Mouse (Mus musculus): ENCODE data around the gene Tut7. TPM values are rescaled to one million over a fixed set of nuclear protein-coding genes. Genes with fewer than 3 reads are reported as not detected.

Tut7 gene
- total and polyA plus RNA-seq, 3 experiments: 47.7 to 135 (median 53.8) TPM

DNA sequence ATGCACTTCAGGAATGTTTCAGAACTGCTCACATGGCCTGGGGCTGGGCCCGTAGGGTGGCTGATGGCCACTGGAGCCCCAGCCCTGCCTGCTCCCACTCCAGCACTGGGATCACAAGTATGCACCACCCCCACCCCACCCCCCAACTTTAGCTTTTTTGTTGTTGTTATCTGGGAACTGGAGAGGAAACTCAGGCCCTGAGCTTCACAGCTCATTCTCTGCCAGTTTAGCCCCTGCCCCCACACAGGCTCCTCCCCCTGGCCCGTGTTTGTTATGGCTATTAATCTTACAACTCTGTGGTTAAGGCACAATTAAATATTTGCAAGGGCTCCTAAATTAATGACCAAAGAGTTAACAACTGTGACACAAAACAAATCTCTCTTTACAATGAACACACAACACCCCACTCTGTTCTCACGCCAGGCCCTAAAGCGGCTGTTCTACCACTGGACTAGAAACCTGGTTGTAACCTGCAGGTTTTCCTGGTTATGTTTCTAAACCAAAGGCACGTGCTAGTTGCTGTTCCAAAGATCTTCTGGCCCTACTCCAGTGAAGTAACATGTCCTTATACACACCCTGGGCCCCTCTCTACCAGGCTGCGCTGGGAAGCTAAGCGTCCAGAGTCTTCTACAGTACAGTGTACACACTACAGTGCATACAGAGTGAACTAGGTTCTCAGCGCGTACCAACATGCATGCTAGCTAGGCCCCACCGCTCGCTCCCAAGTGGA is 56.0 kb downstream of the Tut7 start:
- Histone ChIP-seq H3K4me3 (ENCODE audit: control insufficient read depth in 1 of 2, insufficient read depth in 1 of 2, low read depth in 2 of 2, low read length in 2 of 2) (peak overlapping the region in 1 of 2 experiments; percentile 27; a peak in 1 of 4 replicates), H3K36me3 (ENCODE audit: control insufficient read depth in 1 of 2, insufficient read depth in 2 of 2, low read length in 2 of 2) (peaks cover 11 to 25% of the 10 kb centered on the region in 2 experiments), H3K79me2 (ENCODE audit: control insufficient read depth, insufficient read depth, low read length, poor library complexity) (peaks cover 52% of the 10 kb centered on the region), H3K27me3 (ENCODE audit: control insufficient read depth in 1 of 2, insufficient read depth in 2 of 2, low read length in 2 of 2) (no peaks in the 10 kb centered on the region), H3K9ac (ENCODE audit: control insufficient read depth, low read depth, low read length, poor library complexity, severe bottlenecking) (0 out of 2 replicates have a peak overlapping the region, but pooled peaks have one; percentile 15), H3K27ac (ENCODE audit: control insufficient read depth, low read depth, low read length) (0 out of 2 replicates have a peak overlapping the region, but pooled peaks have one; percentile 5), H3K4me1 (ENCODE audit: control insufficient read depth in 1 of 2, insufficient read depth in 2 of 2, low read length in 2 of 2) (peaks cover 15 to 18% of the 10 kb centered on the region in 2 experiments), H3K9me3 (replicated peaks; ENCODE audit: insufficient read depth, low read length) (no peaks in the 10 kb centered on the region)
- no peak for TF ChIP-seq POLR2AphosphoS5 (IDR thresholded peaks at IDR 0.05; ENCODE audit: borderline replicate concordance, low read depth, low read length)
- no peak for TF ChIP-seq HCFC1 (IDR thresholded peaks at IDR 0.05; ENCODE audit: low read depth, low read length)
- TF ChIP-seq KAT2A (conservative IDR thresholded peaks at IDR 0.05; ENCODE audit: low read depth, low read length): no peak
- TF ChIP-seq MAZ (IDR thresholded peaks at IDR 0.05; ENCODE audit: low read depth, low read length): no peak
- TF ChIP-seq NRF1 (IDR thresholded peaks at IDR 0.05; ENCODE audit: insufficient read depth, low read depth, low read length, poor library complexity, severe bottlenecking): no peak
- no peak for TF ChIP-seq ZKSCAN1 (IDR thresholded peaks at IDR 0.05; ENCODE audit: low read depth, low read length)
- TF ChIP-seq ZNF384 (IDR thresholded peaks at IDR 0.05; ENCODE audit: low read depth, low read length): no peak
- TF ChIP-seq TBP (IDR thresholded peaks at IDR 0.05; ENCODE audit: low read depth, low read length): no peak
- no peak for TF ChIP-seq MYB (IDR thresholded peaks at IDR 0.05; ENCODE audit: low read depth, low read length)
- no peak for TF ChIP-seq ZMIZ1 (IDR thresholded peaks at IDR 0.05; ENCODE audit: low read depth, low read length)
- no peak for TF ChIP-seq RAD21 (IDR thresholded peaks at IDR 0.05; ENCODE audit: low read depth, low read length)
- no peak for TF ChIP-seq USF2 (IDR thresholded peaks at IDR 0.05; ENCODE audit: borderline replicate concordance in 1 of 2, insufficient read depth in 1 of 2, low read depth in 1 of 2, low read length in 2 of 2)
- no peak for TF ChIP-seq E2F4 (IDR thresholded peaks at IDR 0.05; ENCODE audit: borderline replicate concordance, low read depth, low read length)
- TF ChIP-seq JUND (IDR thresholded peaks at IDR 0.05; ENCODE audit: low read depth, low read length): no peak
- peak; percentile 35 for DNase-seq (ENCODE audit: low read depth, low spot score)

GRCm38 (mm10) chr13:59762791-59763190 is 60.2 kb downstream of the Tut7 start:
- no peak overlapping the region for H3K4me3 ChIP-seq (ENCODE audit: control insufficient read depth in 1 of 2, insufficient read depth in 1 of 2, low read depth in 2 of 2, low read length in 2 of 2)
- H3K36me3 ChIP-seq (ENCODE audit: control insufficient read depth in 1 of 2, insufficient read depth in 2 of 2, low read length in 2 of 2): peaks cover 16 to 24% of the 10 kb centered on the region in 2 experiments
- peaks cover 10% of the 10 kb centered on the region in 2 experiments for H3K4me1 ChIP-seq (ENCODE audit: control insufficient read depth in 1 of 2, insufficient read depth in 2 of 2, low read length in 2 of 2)
- DNase-seq (ENCODE audit: low read depth, low spot score): no peak
- no peak overlapping the region for H3K9ac ChIP-seq (ENCODE audit: control insufficient read depth, low read depth, low read length, poor library complexity, severe bottlenecking)
- H3K9me3 ChIP-seq (replicated peaks; ENCODE audit: insufficient read depth, low read length): no peaks in the 10 kb centered on the region
- no peaks in the 10 kb centered on the region for H3K27me3 ChIP-seq (ENCODE audit: control insufficient read depth in 1 of 2, insufficient read depth in 2 of 2, low read length in 2 of 2)
- peaks cover 32% of the 10 kb centered on the region for H3K79me2 ChIP-seq (ENCODE audit: control insufficient read depth, insufficient read depth, low read length, poor library complexity)
- TF ChIP-seq MAZ (IDR thresholded peaks at IDR 0.05; ENCODE audit: low read depth, low read length) (no peak), HCFC1 (IDR thresholded peaks at IDR 0.05; ENCODE audit: low read depth, low read length) (no peak), TBP (IDR thresholded peaks at IDR 0.05; ENCODE audit: low read depth, low read length) (no peak), GATA1 (IDR thresholded peaks at IDR 0.05; ENCODE audit: low read depth, low read length) (no peak)
- no peak overlapping the region for H3K27ac ChIP-seq (ENCODE audit: control insufficient read depth, low read depth, low read length)

All from MEL (cell line).